In the genomic region with DNA sequence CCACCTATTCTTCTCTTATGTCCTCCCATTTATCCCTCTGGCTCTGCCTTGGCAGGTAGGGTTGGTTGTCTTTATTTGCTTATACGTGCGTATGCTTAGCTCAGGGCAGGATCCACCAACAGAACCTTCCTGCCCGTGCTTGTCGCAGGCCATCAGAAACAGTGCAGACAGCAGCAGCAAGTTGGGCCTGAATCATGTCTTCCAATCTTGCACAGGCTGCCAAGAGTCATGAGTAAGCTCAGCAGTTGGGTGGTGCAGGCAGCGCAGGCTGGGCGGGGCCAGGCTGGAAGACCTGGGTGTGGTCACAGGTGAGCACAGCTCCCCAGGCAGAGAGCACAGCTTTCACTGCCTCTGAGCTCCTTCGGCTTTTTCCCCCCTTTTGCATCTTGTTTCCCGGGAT, we compare ENCODE assay signal across 21 mouse cellular contexts. TPM values are rescaled to one million over a fixed set of nuclear protein-coding genes. Genes with fewer than 3 reads are reported as not detected.
A peak's percentile ranks its signal among the peaks of the same experiment; 100 is the strongest.
DNase-seq lines count a peak whose midpoint lies in the region; ATAC-seq and TF ChIP-seq lines count a peak whose summit lies in the region.
"Had no signal": no experiment of that assay in that cellular context is flagged by ENCODE, and none has a peak within 500 bp of the region (broad histone marks: within the 10 kb centered on the region; RNA-seq: fewer than 3 reads in every experiment).

A gene (plus strand): TSS at position 327 of the 400 bp plus-strand sequence.

- H3K27me3 ChIP-seq in limb, embryonic 14.5 days (ENCODE audit: control insufficient read depth, insufficient read depth, low read length) = no peaks in the 10 kb centered on the region
- no peaks in the 10 kb centered on the region for H3K27me3 ChIP-seq in limb, embryonic 10.5 days (ENCODE audit: low read depth, poor library complexity, severe bottlenecking)
- no peaks in the 10 kb centered on the region for H3K27me3 ChIP-seq in intestine, postnatal 0 days (replicated peaks; ENCODE audit: control insufficient read depth, insufficient read depth, low read length)
- no peaks in the 10 kb centered on the region for H3K27me3 ChIP-seq in hindbrain, embryonic 13.5 days
- H3K27me3 ChIP-seq in hindbrain, embryonic 14.5 days (ENCODE audit: control insufficient read depth, insufficient read depth, low read length) = no peaks in the 10 kb centered on the region

- peak; percentile 49 for DNase-seq in limb, embryonic 14.5 days (ENCODE audit: low spot score)
- no peak for DNase-seq in limb, embryonic 10.5 days (ENCODE audit: low spot score)
- peak; percentile 15 for DNase-seq in R1 (ENCODE audit: low read depth, low spot score)
- DNase-seq in urinary bladder, adult 2 months (ENCODE audit: low spot score) = peak; percentile 56
- no peak for DNase-seq in frontal cortex, postnatal 25 days (ENCODE audit: low spot score in 2 of 2)
- DNase-seq in hindbrain, embryonic 14.5 days (ENCODE audit: low spot score) = no peak
- DNase-seq: adrenal gland, adult 8-10 months; cerebellum, postnatal 14 days; gastrocnemius, postnatal 10 days; right cerebral cortex, postnatal 14 days had no signal

- TF ChIP-seq CTCF in intestine, postnatal 0 days (IDR thresholded peaks at IDR 0.05; ENCODE audit: low read depth) = no peak

- H3K4me3 ChIP-seq in limb, embryonic 14.5 days (replicated peaks; ENCODE audit: low read length) = no peak within 1 kb of the TSS
- H3K4me3 ChIP-seq in limb, embryonic 10.5 days = no peak within 1 kb of the TSS
- no peak within 1 kb of the TSS for H3K4me3 ChIP-seq in intestine, postnatal 0 days (ENCODE audit: low read depth, low read length)
- no peak within 1 kb of the TSS for H3K4me3 ChIP-seq in hindbrain, embryonic 13.5 days
- no peak within 1 kb of the TSS for H3K4me3 ChIP-seq in hindbrain, embryonic 14.5 days (replicated peaks; ENCODE audit: low read length)
- H3K4me3 ChIP-seq: heart, embryonic 13.5 days; hindbrain, embryonic 10.5 days had no signal

- no peak within 1 kb of the TSS for H3K4me2 ChIP-seq in limb, embryonic 14.5 days (replicated peaks; ENCODE audit: low read depth, low read length, severe bottlenecking)
- no peak within 1 kb of the TSS for H3K4me2 ChIP-seq in intestine, postnatal 0 days (replicated peaks; ENCODE audit: low read depth)
- no peak within 1 kb of the TSS for H3K4me2 ChIP-seq in hindbrain, embryonic 13.5 days
- no peak within 1 kb of the TSS for H3K4me2 ChIP-seq in hindbrain, embryonic 14.5 days (replicated peaks)
- H3K4me2 ChIP-seq: heart, embryonic 13.5 days had no signal

- ATAC-seq in limb, embryonic 14.5 days (ENCODE audit: low FRiP score, low read depth) = no peak
- ATAC-seq in intestine, postnatal 0 days = peak; percentile 63
- no peak for ATAC-seq in hindbrain, embryonic 13.5 days (ENCODE audit: low FRiP score)
- ATAC-seq in hindbrain, embryonic 14.5 days (ENCODE audit: low FRiP score) = no peak
- ATAC-seq: CD4-positive, CD25-positive, alpha-beta regulatory T cell, adult 4 months; forebrain, embryonic 16.5 days; Patski had no signal

- H3K36me3 ChIP-seq in limb, embryonic 14.5 days (ENCODE audit: control insufficient read depth, insufficient read depth, low read length) = no peaks in the 10 kb centered on the region
- no peaks in the 10 kb centered on the region for H3K36me3 ChIP-seq in limb, embryonic 10.5 days
- H3K36me3 ChIP-seq in intestine, postnatal 0 days (ENCODE audit: control insufficient read depth, insufficient read depth) = no peaks in the 10 kb centered on the region
- no peaks in the 10 kb centered on the region for H3K36me3 ChIP-seq in hindbrain, embryonic 13.5 days
- no peaks in the 10 kb centered on the region for H3K36me3 ChIP-seq in hindbrain, embryonic 14.5 days (replicated peaks; ENCODE audit: control insufficient read depth, insufficient read depth)
- H3K36me3 ChIP-seq: heart, embryonic 13.5 days; hindbrain, embryonic 10.5 days had no signal

- no peaks in the 10 kb centered on the region for H3K9me3 ChIP-seq in limb, embryonic 14.5 days (ENCODE audit: control insufficient read depth, low read length)
- H3K9me3 ChIP-seq in limb, embryonic 10.5 days (replicated peaks) = no peaks in the 10 kb centered on the region
- H3K9me3 ChIP-seq in intestine, postnatal 0 days (ENCODE audit: control insufficient read depth) = no peaks in the 10 kb centered on the region
- H3K9me3 ChIP-seq in hindbrain, embryonic 13.5 days = no peaks in the 10 kb centered on the region
- no peaks in the 10 kb centered on the region for H3K9me3 ChIP-seq in hindbrain, embryonic 14.5 days (ENCODE audit: control insufficient read depth, low read length)
- H3K9me3 ChIP-seq: heart, embryonic 13.5 days; hindbrain, embryonic 10.5 days had no signal

- H3K4me1 ChIP-seq in limb, embryonic 14.5 days (ENCODE audit: control insufficient read depth, insufficient read depth, low read length) = 0 out of 2 replicates have a peak, but pooled peaks cover 3% of the 10 kb centered on the region
- H3K4me1 ChIP-seq in limb, embryonic 10.5 days = no peaks in the 10 kb centered on the region
- H3K4me1 ChIP-seq in intestine, postnatal 0 days (replicated peaks; ENCODE audit: control insufficient read depth, insufficient read depth, low read length) = no peaks in the 10 kb centered on the region
- no peaks in the 10 kb centered on the region for H3K4me1 ChIP-seq in hindbrain, embryonic 13.5 days (replicated peaks)
- no peaks in the 10 kb centered on the region for H3K4me1 ChIP-seq in hindbrain, embryonic 14.5 days (replicated peaks; ENCODE audit: control insufficient read depth, insufficient read depth, low read length)
- H3K4me1 ChIP-seq: heart, embryonic 13.5 days; hindbrain, embryonic 10.5 days had no signal

- TF ChIP-seq POLR2A in limb, embryonic 14.5 days (IDR thresholded peaks at IDR 0.05; ENCODE audit: borderline replicate concordance, extremely low read depth, insufficient read depth, insufficient read length) = no peak

- H3K27ac ChIP-seq in limb, embryonic 14.5 days (replicated peaks; ENCODE audit: low read depth, low read length) = no peak within 1 kb of the TSS
- no peak within 1 kb of the TSS for H3K27ac ChIP-seq in limb, embryonic 10.5 days
- no peak within 1 kb of the TSS for H3K27ac ChIP-seq in intestine, postnatal 0 days (ENCODE audit: low read depth, low read length)
- no peak within 1 kb of the TSS for H3K27ac ChIP-seq in hindbrain, embryonic 13.5 days
- no peak within 1 kb of the TSS for H3K27ac ChIP-seq in hindbrain, embryonic 14.5 days
- H3K27ac ChIP-seq: heart, embryonic 13.5 days; hindbrain, embryonic 10.5 days; liver, embryonic 14.5 days; macrophage had no signal

- H3K9ac ChIP-seq in limb, embryonic 14.5 days (ENCODE audit: low read depth, low read length, severe bottlenecking) = no peak within 1 kb of the TSS
- no peak within 1 kb of the TSS for H3K9ac ChIP-seq in intestine, postnatal 0 days (ENCODE audit: low read depth, low read length)
- H3K9ac ChIP-seq in hindbrain, embryonic 13.5 days = no peak within 1 kb of the TSS
- no peak within 1 kb of the TSS for H3K9ac ChIP-seq in hindbrain, embryonic 14.5 days
- H3K9ac ChIP-seq: heart, embryonic 13.5 days; liver, embryonic 14.5 days had no signal

- WGBS in limb, embryonic 14.5 days = 52% methylated on average over 8 of the region's 8 CpGs
- 63% methylated on average over 8 of the region's 8 CpGs for WGBS in limb, embryonic 10.5 days
- WGBS in intestine, postnatal 0 days = 42% methylated on average over 8 of the region's 8 CpGs
- 69% methylated on average over 8 of the region's 8 CpGs for WGBS in hindbrain, embryonic 13.5 days
- 66% methylated on average over 8 of the region's 8 CpGs for WGBS in hindbrain, embryonic 14.5 days

RNA-seq across cellular contexts. Expression of the gene that starts here (rescaled TPM):
- 1.2 and 2.7 TPM in 2 replicates for polyA plus RNA-seq in limb, embryonic 14.5 days (2012; rRNA removed)
- polyA plus RNA-seq in limb, embryonic 14.5 days (2014; fragmentation: Nextera tagmentation; extraction: Ambion mirVana) = 8.9 and 16.1 TPM in 2 replicates
- 0.13 TPM in 1 of 2 replicates, not detected in the other for polyA plus RNA-seq in limb, embryonic 10.5 days (2016; fragmentation: Nextera tagmentation; extraction: Ambion mirVana)
- polyA plus RNA-seq in intestine, postnatal 0 days (2015; fragmentation: Nextera tagmentation; extraction: Ambion mirVana) = 0.38 and 0.75 TPM in 2 replicates
- polyA plus RNA-seq in urinary bladder, adult 2 months (2012; rRNA removed) = 13.9 and 16.2 TPM in 2 replicates
- polyA plus RNA-seq in hindbrain, embryonic 13.5 days (2015; fragmentation: Nextera tagmentation; extraction: Ambion mirVana) = not detected in 2 replicates
- polyA plus RNA-seq in hindbrain, embryonic 14.5 days (2014; fragmentation: Nextera tagmentation; extraction: Ambion mirVana) = 0.19 TPM in 1 of 2 replicates, not detected in the other
- polyA plus RNA-seq: CD4-positive, CD25-positive, alpha-beta regulatory T cell, adult 4 months; forebrain, embryonic 16.5 days; heart, embryonic 13.5 days; hindbrain, embryonic 10.5 days; macrophage; midbrain, postnatal 0 days; neural tube, embryonic 14.5 days; Patski had no signal

Comparison
In these comparisons a context has a peak if more than half of its experiments do, and no peak if none do; other contexts are left out.
1. DNase-seq: peak in limb, embryonic 14.5 days (single experiment), R1 (single experiment) and urinary bladder, adult 2 months (single experiment); none in limb, embryonic 10.5 days (single experiment), frontal cortex, postnatal 25 days (0 of 2) and hindbrain, embryonic 14.5 days (single experiment).
2. Peak in ATAC-seq in intestine, postnatal 0 days; RNA of the gene not detected or under 1 TPM.